Mouse (Mus musculus) splenic B cell, adult 2 months (primary cell): ENCODE measurements around the gene Ehbp1.

Source experiments
- DNase-seq: peaks from one replicate; pipeline ENCODE4 v3.0.0-alpha.2; 2011; ENCODE audit warnings: low read depth, low spot score
- H3K27me3 ChIP-seq: 2 replicates; pipeline ENCODE4 v1.6.1; 2012; ENCODE audit warnings: mild to moderate bottlenecking, low read length, moderate library complexity, mixed read lengths; ENCODE audit not compliant: control insufficient read depth, poor library complexity, insufficient read depth, severe bottlenecking
- H3K36me3 ChIP-seq: 2 replicates; pipeline ENCODE4 v1.6.1; 2012; ENCODE audit warnings: mild to moderate bottlenecking, low read length, moderate library complexity, mixed read lengths; ENCODE audit not compliant: control insufficient read depth, poor library complexity, insufficient read depth, severe bottlenecking

The Ehbp1 gene

GRCm38 (mm10) chr11:22255418-22255817 lies 86.7 kb downstream of the Ehbp1 start:
- no peaks in the 10 kb centered on the region for H3K36me3 ChIP-seq
- no peaks in the 10 kb centered on the region for H3K27me3 ChIP-seq
- no peak for DNase-seq

DNA sequence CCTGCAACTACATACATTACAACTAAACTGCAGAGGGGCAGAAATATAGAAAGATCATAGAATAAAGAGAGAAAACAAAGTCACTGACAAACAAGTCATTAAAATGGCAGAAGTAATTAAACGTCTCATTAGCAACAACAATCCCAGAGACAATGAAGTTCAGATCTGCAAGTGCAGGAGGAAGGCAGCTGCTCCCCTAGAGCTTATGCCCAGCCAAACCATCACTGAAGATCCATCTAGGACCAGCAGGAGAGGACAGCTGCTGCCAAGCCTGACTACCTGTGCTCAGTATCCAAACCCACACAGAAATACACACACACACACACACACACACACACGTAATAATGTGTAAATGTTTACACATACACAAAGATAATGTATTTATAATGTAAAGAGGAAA lies 92.7 kb downstream of the Ehbp1 start:
- H3K27me3 ChIP-seq = no peaks in the 10 kb centered on the region
- no peaks in the 10 kb centered on the region for H3K36me3 ChIP-seq
- no peak for DNase-seq

DNA sequence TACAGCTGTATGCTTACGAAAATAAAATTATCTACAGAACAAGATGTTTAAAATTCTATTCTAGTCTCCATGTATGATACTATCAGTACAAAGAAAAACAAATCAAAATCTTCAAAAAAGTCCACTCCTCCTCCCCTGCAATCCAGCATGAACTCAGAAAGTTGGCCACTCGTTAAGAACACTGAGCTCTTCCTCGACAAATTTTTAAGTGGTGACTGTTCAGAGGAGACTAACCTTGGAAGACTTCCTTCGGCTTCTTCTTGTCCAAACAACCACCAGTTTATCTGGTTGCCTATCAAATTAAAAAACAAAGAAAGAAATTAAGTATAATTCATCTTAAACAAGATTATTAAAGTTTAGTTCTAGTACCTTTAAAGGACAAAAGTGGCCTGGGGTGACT lies 94.4 kb downstream of the Ehbp1 start:
- no peak for DNase-seq
- Histone ChIP-seq H3K36me3 (no peaks in the 10 kb centered on the region), H3K27me3 (no peaks in the 10 kb centered on the region)

GRCm38 (mm10) chr11:22247069-22247468 lies 95.0 kb downstream of the Ehbp1 start:
- no peaks in the 10 kb centered on the region for H3K36me3 ChIP-seq
- no peak for DNase-seq
- no peaks in the 10 kb centered on the region for H3K27me3 ChIP-seq

- Histone ChIP-seq H3K36me3 (no peaks in the 10 kb centered on the region), H3K27me3 (no peaks in the 10 kb centered on the region)
- DNase-seq = no peak
These were observed 106.5 kb downstream of the Ehbp1 start for GRCm38 (mm10) chr11:22235558-22235957.

GRCm38 (mm10) chr11:22234739-22235138 lies 107.4 kb downstream of the Ehbp1 start:
- Histone ChIP-seq H3K36me3 (no peaks in the 10 kb centered on the region), H3K27me3 (no peaks in the 10 kb centered on the region)
- DNase-seq = peak; percentile 30

DNA sequence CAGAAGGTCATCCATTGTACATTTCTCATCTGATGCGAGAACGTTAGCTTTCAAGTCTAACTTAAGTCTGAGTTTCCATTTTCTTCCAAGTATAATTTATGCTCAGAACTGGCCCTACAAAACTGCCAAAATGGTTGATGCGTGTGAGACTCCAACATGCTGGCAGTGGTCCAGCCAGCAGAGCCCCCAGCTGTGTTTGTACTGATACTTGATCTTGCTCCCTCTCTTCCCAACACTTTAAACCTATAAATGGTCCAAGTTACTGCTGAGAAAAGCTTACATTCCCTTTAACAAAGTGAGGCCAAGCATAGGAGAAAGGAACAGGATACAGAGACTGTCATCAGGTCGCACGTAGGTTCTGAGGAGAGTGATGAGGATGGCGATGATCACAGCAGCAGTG lies 111.2 kb downstream of the Ehbp1 start:
- Histone ChIP-seq H3K27me3 (no peaks in the 10 kb centered on the region), H3K36me3 (no peaks in the 10 kb centered on the region)
- DNase-seq = no peak

GRCm38 (mm10) chr11:22225619-22226018 lies 116.5 kb downstream of the Ehbp1 start:
- no peaks in the 10 kb centered on the region for H3K36me3 ChIP-seq
- DNase-seq = peak; percentile 61

GRCm38 (mm10) chr11:22218222-22218621 lies 123.9 kb downstream of the Ehbp1 start:
- Histone ChIP-seq H3K36me3 (no peaks in the 10 kb centered on the region), H3K27me3 (no peaks in the 10 kb centered on the region)
- no peak for DNase-seq

More at GRCm38 (mm10) chr11:22225619-22226018, 116.5 kb downstream of the Ehbp1 start:
- no peaks in the 10 kb centered on the region for H3K27me3 ChIP-seq

DNA sequence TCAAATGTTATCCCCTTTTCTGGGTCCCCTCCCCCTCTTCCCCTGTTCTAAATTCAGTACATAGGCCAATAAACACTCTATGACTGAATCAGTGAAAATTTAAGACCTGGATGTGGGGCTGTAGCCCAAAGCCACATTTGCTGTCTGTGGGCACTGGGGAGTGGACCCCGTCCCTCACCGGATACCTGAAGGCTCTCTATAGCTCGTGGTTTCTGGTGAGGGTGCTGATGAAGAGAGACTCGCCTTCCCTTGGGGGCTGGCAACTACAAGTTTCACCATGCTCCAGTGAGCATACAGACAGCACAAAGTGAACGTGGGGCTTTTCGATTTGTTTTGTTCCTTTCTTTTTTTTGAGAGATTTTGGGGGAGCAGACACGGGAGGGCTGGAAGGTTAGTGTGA lies 125.2 kb downstream of the Ehbp1 start:
- Histone ChIP-seq H3K36me3 (no peaks in the 10 kb centered on the region), H3K27me3 (no peaks in the 10 kb centered on the region)
- DNase-seq = peak; percentile 12

DNA sequence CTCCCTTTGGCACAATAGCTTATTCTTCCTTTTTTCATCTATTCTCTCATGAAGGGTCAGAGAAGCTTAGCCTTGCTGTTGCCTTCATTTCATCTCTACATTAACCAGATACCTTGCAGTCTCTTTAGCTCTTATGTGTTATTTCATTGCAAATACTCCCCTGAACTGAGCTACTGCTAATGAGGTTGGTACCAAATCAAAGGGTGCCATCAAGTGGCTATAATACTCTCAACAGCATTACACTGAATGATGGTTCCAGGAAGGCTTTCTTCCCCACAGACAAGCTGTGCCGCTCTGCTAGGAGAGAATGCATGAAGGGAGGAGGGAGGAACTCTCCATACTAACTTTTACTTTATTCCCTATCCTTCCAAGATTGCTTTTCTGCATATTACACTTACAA lies 135.5 kb downstream of the Ehbp1 start:
- no peak for DNase-seq
- H3K27me3 ChIP-seq = no peaks in the 10 kb centered on the region
- H3K36me3 ChIP-seq = no peaks in the 10 kb centered on the region

GRCm38 (mm10) chr11:22206191-22206590 lies 135.9 kb downstream of the Ehbp1 start:
- no peaks in the 10 kb centered on the region for H3K36me3 ChIP-seq
- no peak for DNase-seq
- no peaks in the 10 kb centered on the region for H3K27me3 ChIP-seq

GRCm38 (mm10) chr11:22203413-22203812 lies 138.7 kb downstream of the Ehbp1 start:
- no peak for DNase-seq
- H3K27me3 ChIP-seq = no peaks in the 10 kb centered on the region

GRCm38 (mm10) chr11:22201125-22201524 lies 141.0 kb downstream of the Ehbp1 start:
- Histone ChIP-seq H3K36me3 (no peaks in the 10 kb centered on the region), H3K27me3 (no peaks in the 10 kb centered on the region)
- DNase-seq = no peak

More at GRCm38 (mm10) chr11:22203413-22203812, 138.7 kb downstream of the Ehbp1 start:
- no peaks in the 10 kb centered on the region for H3K36me3 ChIP-seq

- Histone ChIP-seq H3K27me3 (no peaks in the 10 kb centered on the region), H3K36me3 (no peaks in the 10 kb centered on the region)
- no peak for DNase-seq
These were observed 142.2 kb downstream of the Ehbp1 start for GRCm38 (mm10) chr11:22199881-22200280.

GRCm38 (mm10) chr11:22198406-22198805 lies 143.7 kb downstream of the Ehbp1 start:
- no peaks in the 10 kb centered on the region for H3K36me3 ChIP-seq
- no peaks in the 10 kb centered on the region for H3K27me3 ChIP-seq
- DNase-seq = no peak
